Mouse (Mus musculus) left cerebral cortex, adult 11 months (tissue): ENCODE measurements around the gene Dmbx1.

Experiments used
- DNase-seq: peaks from one replicate; pipeline ENCODE4 v3.0.0; 2022; ENCODE audit warnings: low spot score

Gene Dmbx1

DNA sequence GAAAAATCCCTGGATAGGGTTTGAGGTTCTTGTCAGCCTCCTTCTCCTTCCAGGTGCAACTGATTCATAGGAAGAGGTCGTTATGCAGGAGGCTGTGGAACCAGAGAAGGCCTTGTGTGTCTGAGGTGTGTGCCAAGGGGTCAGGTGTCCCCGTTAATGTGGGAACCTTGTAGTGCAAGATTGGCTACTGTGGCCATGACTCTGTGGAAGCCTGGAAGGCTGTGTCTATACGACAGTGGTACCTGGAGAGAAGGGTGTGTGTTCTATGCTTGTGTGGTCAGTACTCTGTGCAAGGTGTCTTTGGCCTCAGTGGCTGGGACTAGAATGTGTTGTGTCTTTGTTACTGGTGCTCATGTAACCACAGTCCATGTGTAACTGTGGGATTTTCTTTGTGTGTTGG lies 955 bp upstream of the Dmbx1 start:
- DNase-seq, result no peak

- no peak for DNase-seq
These were observed 1.2 kb downstream of the Dmbx1 start for GRCm38 (mm10) chr4:115938276-115939160.

- no peak for DNase-seq
These were observed 2.4 kb downstream of the Dmbx1 start for GRCm38 (mm10) chr4:115937061-115937976.

- no peak for DNase-seq
These were observed 3.1 kb downstream of the Dmbx1 start for GRCm38 (mm10) chr4:115936646-115937045.

GRCm38 (mm10) chr4:115935835-115936581 lies 3.7 kb downstream of the Dmbx1 start:
- DNase-seq, result no peak

- DNase-seq, result no peak
These were observed 8.1 kb downstream of the Dmbx1 start for GRCm38 (mm10) chr4:115931556-115932088.

GRCm38 (mm10) chr4:115927637-115928036 lies 12.1 kb downstream of the Dmbx1 start:
- DNase-seq, result no peak

DNA sequence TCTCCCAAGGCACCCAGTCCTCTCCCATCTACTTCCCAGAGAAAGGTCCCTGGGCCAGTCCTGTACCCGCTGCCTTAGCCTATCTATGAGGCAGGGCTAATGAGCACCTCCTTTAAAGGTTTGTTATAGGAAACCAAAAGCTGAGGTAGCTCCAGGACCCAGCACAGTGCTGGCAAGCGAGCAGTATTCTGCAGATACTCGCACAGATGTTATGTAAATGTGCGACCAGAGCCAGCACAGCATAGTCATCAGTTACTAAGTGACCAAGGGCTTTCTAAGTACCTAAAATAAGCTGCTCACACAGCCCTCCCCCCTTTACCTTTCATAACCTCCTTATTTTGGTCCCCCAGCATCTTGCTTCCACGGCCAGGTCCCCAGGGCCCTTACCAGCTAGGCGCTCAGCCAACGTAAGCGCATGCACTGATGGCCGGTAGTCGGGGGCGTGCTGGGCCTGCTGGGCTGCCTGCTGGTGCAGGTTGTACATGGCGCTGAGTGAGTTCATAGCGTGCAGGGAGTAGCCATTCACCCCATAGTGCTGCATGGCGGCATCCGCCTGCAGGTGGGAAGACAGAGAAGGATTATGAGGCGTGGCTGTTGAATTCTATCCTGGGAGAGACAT lies 16.4 kb downstream of the Dmbx1 start:
- no peak for DNase-seq

- DNase-seq, result no peak
These were observed 17.0 kb downstream of the Dmbx1 start for GRCm38 (mm10) chr4:115922688-115923087.

GRCm38 (mm10) chr4:115919911-115920310 lies 19.8 kb downstream of the Dmbx1 start:
- DNase-seq, result no peak

GRCm38 (mm10) chr4:115911586-115911985 lies 28.1 kb downstream of the Dmbx1 start:
- DNase-seq, result no peak

DNA sequence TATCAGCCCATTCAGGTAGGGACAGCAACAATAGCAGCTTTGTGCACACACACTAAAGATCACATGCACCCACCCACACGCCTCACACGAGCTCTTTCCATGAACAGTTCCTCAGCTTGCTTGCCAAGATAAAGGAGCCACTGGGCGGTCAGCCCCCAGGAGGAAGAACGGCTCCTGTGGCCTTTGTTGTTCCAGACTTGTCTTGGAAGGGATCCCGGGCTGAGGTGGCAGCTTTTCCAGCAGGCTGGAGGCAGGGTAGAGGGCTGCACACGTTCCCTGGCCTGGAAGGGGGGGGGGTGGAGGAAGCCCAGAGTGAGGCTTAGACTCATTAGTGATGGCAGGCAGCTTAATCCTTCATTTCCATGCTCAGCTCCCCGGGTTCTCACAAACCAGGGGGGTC lies 31.1 kb downstream of the Dmbx1 start:
- no peak for DNase-seq

DNA sequence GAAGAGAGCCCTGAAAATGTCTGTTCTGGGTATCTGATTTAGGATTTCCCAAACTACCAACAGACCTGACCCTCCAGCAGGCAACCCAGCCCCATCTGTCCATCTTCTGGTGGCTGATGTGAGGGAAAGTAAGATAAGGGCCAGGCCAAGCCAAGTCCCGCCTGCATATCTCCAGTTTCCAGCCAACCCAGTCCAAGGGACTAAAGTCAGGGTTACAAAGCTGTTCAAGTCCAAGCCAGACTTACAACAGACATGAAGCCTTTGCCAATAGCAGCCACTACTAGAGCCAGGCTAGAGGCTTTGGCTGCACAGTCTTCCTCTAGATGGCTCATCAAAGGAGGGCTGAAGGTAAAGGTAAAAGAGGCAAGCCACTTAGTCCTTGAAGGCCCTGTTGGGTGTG lies 31.7 kb downstream of the Dmbx1 start:
- no peak for DNase-seq

GRCm38 (mm10) chr4:115906791-115907190 lies 32.9 kb downstream of the Dmbx1 start:
- DNase-seq, result no peak

- DNase-seq, result no peak
These were observed 34.0 kb downstream of the Dmbx1 start for GRCm38 (mm10) chr4:115905701-115906100.

GRCm38 (mm10) chr4:115904375-115904774 lies 35.4 kb downstream of the Dmbx1 start:
- DNase-seq, result no peak

DNA sequence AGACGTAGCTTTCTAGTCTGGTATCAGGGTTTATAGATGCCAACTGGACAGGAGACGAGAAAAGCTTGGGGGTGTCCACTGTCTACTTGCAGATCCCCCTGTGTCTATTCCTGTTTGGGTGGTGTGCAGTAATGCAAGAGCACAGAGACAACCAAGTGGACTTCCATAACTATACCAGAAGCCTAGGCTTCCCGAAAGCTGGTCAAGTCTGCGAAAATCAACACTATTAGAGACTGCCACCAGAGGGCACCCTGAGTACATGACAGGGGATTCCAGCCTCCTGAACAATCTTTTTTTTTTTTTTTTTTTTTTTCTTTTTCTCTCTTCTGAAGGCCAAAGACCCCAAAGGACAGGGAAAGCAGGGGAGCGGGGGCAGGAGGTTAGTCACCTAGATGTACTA lies 36.9 kb downstream of the Dmbx1 start:
- DNase-seq, result peak; percentile 55

DNA sequence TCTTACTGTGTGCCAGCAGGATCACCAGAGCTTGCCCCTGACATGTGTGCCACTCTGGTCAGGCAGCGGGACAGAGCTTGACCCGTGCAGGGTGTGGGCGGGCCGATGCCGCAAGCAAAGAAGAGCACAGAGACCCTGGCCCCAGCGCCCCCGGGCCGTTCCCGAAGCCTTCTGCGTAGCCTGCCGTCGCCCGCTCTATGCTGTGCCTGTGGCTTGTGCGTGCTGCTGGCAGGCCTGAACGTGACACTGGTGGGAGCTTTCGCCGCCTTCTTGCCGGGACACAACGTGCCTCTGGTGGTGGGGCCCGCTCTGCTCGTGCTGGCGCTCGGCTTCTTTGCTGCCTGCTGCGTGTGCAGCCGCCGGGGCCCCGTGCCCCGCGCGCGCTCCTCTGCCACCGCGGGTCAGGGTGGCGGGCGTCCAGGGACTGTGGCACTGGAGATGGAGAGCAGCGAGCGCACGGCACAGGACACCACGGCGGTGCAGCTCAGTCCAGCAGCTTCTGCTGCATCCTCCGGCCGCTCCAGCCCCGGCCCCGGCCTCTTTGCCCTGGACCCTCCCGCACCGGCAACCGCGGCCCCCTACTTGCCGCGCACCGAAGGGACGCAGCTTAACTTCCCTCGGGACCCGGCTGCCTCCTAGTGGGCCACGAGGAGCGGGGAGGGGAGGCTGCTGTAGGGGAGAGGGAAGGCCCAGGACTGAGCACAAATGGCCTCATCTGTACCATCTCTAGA lies 41.7 kb downstream of the Dmbx1 start:
- DNase-seq, result no peak

DNA sequence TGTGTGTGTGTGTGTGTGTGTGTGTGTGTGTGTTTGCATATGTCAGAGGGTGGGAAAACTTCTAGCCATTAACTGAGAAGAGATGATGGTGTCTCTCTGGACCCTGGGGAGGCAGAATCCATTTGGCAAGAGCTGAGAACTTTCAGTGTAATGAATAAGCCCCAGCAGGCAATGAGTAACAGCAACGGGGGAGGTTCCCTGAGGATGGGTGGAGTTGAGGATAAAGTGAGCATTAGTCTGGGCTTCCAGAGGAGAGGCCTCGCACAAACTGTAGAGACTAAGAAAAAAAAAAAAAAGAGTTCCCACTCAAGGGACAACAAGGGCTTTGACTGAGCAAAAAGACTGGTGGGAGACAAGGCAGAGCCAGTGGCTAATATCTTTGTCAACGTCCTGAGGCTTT lies 45.4 kb downstream of the Dmbx1 start:
- no peak for DNase-seq

DNA sequence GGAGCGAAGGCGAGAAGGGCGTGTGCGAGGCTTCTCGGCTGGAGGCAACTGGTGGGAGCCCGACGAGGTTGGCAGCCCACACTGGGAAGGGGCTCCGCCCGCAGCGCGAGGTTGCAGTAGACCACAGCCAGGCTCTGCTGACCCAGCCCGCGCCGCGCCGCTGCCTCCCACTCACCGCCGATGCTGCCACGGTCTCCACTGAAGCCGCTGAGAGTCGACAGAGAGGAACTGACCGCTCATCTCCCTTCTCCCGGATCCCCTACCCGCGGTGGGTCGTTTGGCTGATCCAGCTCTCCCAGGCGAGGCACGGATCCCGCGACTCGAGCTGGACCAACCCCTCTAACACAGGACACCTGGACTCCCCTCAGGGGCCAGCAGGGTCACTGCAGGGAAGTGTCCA lies 49.2 kb downstream of the Dmbx1 start, which contains the start of gene 6430628N08Rik:
Gene 6430628N08Rik (plus strand): TSS at position 113 of the 400 bp plus-strand sequence.
- no peak for DNase-seq

DNA sequence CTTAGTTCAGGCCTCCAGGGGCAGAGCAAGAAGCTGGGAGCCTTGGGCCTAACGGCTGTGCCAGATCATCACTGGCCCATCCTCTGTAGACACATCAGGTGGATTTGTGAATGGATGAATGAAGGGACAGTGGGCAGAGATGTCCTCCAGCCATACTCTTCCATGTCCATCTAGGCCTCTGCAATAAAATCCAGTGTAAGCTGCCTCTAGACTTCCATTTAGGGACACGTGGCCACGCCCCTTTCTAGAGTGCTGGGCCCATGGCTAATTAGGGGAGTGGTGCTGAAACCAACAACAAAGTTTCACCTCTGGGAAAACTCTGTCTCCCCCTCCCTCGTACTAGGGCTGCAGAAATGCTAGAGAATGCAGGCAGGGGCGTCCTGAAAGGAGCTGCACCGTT lies 49.7 kb downstream of the Dmbx1 start:
- DNase-seq, result no peak
